Mouse (Mus musculus): ENCODE data around the gene Rps6.
"Not testable (repeated sequence)": the region's sequence is repeated elsewhere in the genome, so short reads cannot be mapped to it uniquely, and the experiment has no call there.

The Rps6 gene

DNA sequence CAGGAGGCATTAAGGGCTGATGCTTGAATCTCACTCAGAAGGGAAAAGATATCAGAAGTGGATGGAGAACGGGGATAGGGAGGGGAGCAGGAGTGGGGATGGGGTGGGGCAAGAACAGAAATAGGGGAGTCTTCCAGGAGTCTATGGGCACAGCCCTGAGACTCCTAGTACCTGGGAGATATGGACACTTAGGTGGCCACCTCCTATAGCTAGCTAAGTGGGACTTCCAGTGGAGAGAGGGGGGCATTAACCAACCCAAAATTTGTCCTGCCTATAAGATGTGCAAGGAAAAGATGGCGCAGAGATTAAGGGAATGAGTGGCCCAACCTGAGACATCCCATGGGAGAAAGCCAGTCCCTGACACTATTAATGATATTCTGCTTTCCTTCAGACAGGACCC, 5.9 kb downstream of the Rps6 start:
- DNase-seq, result no peak

DNA sequence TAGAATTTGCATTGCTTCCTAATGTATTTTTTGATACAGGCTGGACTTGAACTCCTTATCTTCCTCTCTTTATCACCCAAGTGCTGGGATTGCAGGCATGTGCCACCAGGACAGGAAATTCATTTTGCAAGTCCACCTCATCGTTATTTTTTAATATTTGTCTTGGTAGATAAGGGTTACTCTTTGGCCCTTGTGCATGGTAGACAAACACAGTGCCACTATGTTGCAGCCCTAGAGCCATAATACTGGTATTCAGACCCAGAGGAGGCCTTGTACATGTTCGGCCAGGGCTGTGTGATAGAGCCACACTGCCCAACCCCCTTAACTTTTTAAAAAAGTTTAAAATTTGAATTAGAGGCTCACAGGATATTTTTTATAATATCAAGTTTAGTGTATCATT, 10.0 kb downstream of the Rps6 start:
- no peak for DNase-seq

DNA sequence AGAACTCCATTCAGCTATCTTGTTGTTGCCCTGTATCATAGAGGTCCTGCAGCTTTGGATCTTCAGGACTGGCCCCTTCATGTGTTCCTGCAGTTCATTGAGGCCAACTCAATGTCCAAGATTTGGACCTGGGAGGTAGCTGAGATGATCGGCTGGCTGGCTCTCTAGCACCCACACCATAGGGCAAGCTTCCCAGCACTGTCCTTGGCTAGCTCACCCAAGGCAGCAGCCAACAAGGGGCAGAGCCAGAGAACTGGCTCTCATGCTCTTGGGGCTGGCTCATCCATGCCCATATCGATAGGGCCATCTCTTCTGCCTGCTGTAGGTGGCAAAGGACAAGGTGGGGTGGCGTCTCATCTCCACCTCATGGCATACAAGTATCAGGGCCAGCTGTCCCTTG, 11.8 kb downstream of the Rps6 start:
- peak; percentile 38 to 48 for DNase-seq

DNA sequence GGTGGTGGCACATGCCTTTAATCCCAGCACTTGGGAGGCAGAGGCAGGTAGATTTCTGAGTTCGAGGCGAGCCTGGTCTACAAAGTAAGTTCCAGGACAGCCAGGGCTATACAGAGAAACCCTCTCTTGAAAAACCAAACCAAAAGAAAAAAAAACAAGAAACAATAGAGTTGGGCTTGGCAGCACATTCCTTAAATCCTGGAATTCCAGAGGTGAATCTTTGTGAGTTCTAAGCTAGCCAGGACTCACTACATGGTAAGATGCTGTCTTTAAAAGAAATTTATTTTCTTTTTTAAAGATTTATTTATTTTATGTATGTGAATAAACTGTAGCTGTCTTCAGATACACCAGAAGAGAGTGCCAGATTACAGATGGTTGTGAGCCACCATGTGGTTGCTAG, 16.1 kb downstream of the Rps6 start:
- not testable (repeated sequence) for DNase-seq

DNA sequence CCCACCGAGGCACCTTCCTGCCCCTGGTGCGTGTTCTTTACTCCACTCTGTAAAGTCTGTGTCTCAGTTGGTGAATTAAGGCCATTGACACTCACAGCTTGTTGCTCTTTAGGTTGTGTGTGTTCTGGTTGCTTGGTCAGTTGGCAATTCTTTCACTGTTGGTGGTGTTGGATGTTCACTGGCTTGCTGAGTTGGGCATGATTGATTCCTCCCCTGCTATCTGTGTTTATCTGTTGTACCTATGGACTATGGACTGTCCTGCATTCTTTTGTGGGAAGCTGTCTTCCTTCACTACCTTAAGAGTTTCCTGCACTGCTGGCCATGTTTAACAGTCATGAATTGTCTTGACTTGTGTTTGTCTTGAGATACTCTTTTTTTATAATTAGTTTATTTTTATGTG, 25.3 kb downstream of the Rps6 start:
- DNase-seq, result no peak

DNA sequence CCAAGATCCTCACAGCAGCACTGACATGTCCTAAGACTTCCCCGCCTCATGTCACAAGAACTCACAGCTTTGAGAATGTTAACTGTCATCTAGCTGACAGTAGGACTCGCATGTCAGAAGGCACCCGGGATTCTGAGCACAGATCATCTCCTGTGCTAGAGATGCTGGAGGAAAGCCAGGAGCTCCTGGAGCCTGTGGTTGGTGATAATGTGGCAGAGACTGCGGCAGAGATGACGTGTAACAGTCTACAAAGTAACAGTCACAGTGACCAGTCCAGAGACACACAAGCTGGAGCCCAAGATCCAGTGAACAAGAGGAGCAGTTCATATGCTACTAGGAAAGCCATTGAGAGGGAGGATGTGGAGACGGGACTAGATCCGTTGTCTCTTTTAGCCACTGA, 32.1 kb downstream of the Rps6 start:
- DNase-seq, result peak; percentile 9 to 12

DNA sequence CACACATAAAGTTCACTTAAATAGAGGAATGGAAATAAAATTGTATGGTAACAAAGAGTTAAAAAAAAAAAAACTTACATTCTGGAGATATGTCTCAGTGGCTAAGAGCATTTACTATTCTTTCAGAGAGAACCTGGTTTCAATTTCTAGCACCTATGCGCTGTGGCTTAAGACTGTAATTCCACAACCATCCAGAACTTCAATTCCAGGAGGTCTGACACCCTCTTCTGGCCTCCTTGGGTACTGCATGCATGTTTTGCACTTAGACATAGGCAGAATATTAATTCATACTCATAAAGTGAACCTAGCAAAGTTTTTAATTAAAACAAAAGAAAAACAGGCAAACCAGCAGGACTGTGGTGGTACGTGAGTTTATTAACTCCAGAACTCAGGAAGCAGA, 34.0 kb downstream of the Rps6 start:
- DNase-seq, result peak; percentile 66 to 82

DNA sequence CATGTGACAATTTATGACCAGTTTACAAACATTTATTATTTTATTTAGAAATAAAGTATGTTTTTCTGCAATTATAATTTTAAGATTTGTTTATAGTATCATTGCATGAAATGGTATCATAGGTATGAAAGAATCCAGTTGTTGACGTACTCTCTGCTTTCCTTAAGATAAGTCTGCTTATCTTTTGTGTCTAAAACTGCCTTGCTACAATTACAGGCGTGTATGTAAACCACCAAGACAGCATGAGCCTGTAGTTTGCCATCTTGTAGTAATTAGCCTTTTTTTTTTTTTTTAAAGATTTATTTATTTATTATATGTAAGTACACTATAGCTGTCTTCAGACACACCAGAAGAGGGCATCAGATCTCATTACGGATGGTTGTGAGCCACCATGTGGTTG, 42.4 kb downstream of the Rps6 start:
- no peak for DNase-seq

DNA sequence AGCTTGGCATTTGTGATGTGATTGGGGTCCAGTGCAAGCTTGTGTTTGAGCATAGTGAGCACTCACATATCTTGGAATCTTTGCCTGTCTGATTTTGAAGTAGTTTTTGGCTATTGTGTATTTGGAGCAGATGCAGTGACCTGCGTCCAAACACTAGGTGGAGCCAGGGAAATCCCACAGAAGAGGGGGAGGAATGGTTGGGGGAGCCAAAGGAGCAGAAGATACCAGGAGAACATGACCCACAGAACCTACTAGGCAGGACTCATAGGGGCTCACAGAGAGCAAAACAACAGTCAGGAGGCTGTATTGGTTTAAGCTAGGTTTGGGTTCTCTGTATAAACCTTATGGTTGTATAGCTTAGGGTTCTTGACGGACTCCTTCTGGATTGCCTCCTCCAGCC, 46.6 kb downstream of the Rps6 start:
- peak; percentile 20 to 32 for DNase-seq

Data from cerebellum, postnatal 14 days (tissue).